Mouse (Mus musculus) thymus, adult 2 months (tissue): ENCODE measurements at regions not wholly inside any gene's neighbourhood (a gene's known extent, or its start where the extent isn't known, plus 50 kb on each side); places are given as distances from the start of the nearest gene placed in this dataset.

ENCODE experiments used
- CTCF ChIP-seq: fragments of 200-500 bp; IDR thresholded peaks from 2 replicates; pipeline ENCODE4 v1.5.1; 2012; ENCODE audit warnings: mild to moderate bottlenecking, control low read depth, low read length, moderate library complexity, borderline replicate concordance; ENCODE audit not compliant: control insufficient read depth, poor library complexity, insufficient read depth; ENCODE audit errors: extremely low read depth
- POLR2A ChIP-seq: fragments of 200-500 bp; IDR thresholded peaks from 2 replicates; pipeline ENCODE4 v1.6.1; 2012; ENCODE audit warnings: mild to moderate bottlenecking, low read length, control low read depth, moderate library complexity; ENCODE audit not compliant: control insufficient read depth, poor library complexity, insufficient read depth; ENCODE audit errors: extremely low read depth

DNA sequence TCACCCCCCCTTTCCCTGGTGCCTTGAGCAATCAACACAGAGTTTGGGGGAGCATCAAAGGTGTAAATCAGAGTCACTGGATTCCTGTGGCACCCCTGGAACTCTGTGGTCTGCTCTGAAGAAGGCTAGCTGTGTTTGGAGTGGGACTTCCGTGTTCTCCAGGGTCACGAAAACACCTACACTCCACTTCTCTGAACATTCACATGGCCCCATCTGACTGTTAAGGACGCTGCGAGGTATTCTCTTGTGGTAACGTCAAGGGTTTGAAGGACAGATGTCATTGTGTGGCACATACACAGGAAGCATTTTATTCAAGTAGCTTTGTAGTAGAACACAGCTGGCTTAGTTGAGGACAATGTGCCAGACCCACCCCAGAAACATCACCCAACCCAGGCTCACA lies 137.1 kb downstream of the Gadd45g start:
- TF ChIP-seq CTCF (no peak), POLR2A (no peak)
